Mouse (Mus musculus) liver, embryonic 14.5 days (tissue): ENCODE data around the gene Kank4. TPM values are rescaled to one million over a fixed set of nuclear protein-coding genes. Genes with fewer than 3 reads are reported as not detected.

Experiments
- ATAC-seq: fragments of 200-750 bp; cut with Nextera tagmentation; 2 replicates; pipeline ENCODE4 v1.8.0; 2017; ENCODE audit warnings: moderate number of reproducible peaks, mild to moderate bottlenecking, moderate library complexity; ENCODE audit not compliant: insufficient read depth
- DNase-seq, 3 experiments: peaks; one replicate each; pipeline ENCODE4 v3.0.0-alpha.2; 2012 to 2013; ENCODE audit warnings: low read depth in 3 of 3, low spot score in 3 of 3
- H3K27ac ChIP-seq: fragments of 300-500 bp; sonication (generic); 2 replicates; pipeline ENCODE4 v1.5.1; 2014; ENCODE audit warnings: moderate library complexity, mild to moderate bottlenecking, control low read depth, inconsistent platforms
- H3K27me3 ChIP-seq: fragments of 300-500 bp; sonication (generic); 2 replicates; pipeline ENCODE4 v1.6.1; 2014; ENCODE audit warnings: mild to moderate bottlenecking, low read length, moderate library complexity; ENCODE audit not compliant: control insufficient read depth, insufficient read depth
- H3K36me3 ChIP-seq: fragments of 300-500 bp; sonication (generic); replicated peaks from 2 replicates; pipeline ENCODE4 v1.6.1; 2014; ENCODE audit warnings: low read depth; ENCODE audit not compliant: control insufficient read depth, insufficient read depth
- H3K4me1 ChIP-seq, 2 experiments: fragments of 200-500 bp in 1 of 2; fragments of 300-500 bp in 1 of 2; sonication (generic) in 1 of 2; replicated peaks; 2 replicates each; pipeline ENCODE4 v1.6.1; 2012 to 2014; ENCODE audit warnings: antibody characterized with exemption in 1 of 2, inconsistent platforms in 1 of 2, low read length in 1 of 2; ENCODE audit not compliant: control insufficient read depth in 2 of 2, insufficient read depth in 2 of 2
- H3K4me2 ChIP-seq: fragments of 300-500 bp; sonication (generic); 2 replicates; pipeline ENCODE4 v1.6.1; 2014; ENCODE audit warnings: low read depth, mild to moderate bottlenecking, control low read depth, moderate library complexity
- H3K4me3 ChIP-seq, 2 experiments: fragments of 200-500 bp in 1 of 2; fragments of 300-500 bp in 1 of 2; sonication (generic) in 1 of 2; 2 replicates each; pipeline ENCODE4 v1.5.1; 2012 to 2014; ENCODE audit warnings: low read depth in 2 of 2, low read length in 2 of 2, mild to moderate bottlenecking in 2 of 2, control low read depth in 1 of 2, inconsistent platforms in 1 of 2, moderate library complexity in 1 of 2; ENCODE audit not compliant: insufficient read depth in 1 of 2
- H3K9ac ChIP-seq: fragments of 300-500 bp; sonication (generic); replicated peaks from 2 replicates; pipeline ENCODE4 v1.6.1; 2014; ENCODE audit warnings: mild to moderate bottlenecking, control low read depth, moderate library complexity
- H3K9me3 ChIP-seq: fragments of 300-500 bp; sonication (generic); 2 replicates; pipeline ENCODE4 v1.6.1; 2016; ENCODE audit warnings: low read length, mixed read lengths; ENCODE audit not compliant: control insufficient read depth
- CTCF ChIP-seq: IDR thresholded peaks from 2 replicates; pipeline ENCODE4 v1.5.1; 2016; ENCODE audit warnings: antibody characterized with exemption, low read depth, control low read depth
- EP300 ChIP-seq: IDR thresholded peaks from 2 replicates; pipeline ENCODE4 v1.6.1; 2016; ENCODE audit warnings: antibody characterized with exemption, low read depth
- WGBS: fragments of 180-500 bp; shearing (Covaris S2); extraction: QIAGEN DNeasy Blood & Tissue Kit; methylation state at CpG from one replicate; pipeline ENCODE4 v1.1.7; 2014; ENCODE audit not compliant: insufficient replicate concordance; 5-methylcytosine and 5-hydroxymethylcytosine counted together
- polyA plus RNA-seq, 2 experiments: library from polyadenylated mRNA; depleted of rRNA in 1 of 2; stranded (reverse) in 1 of 2; unstranded in 1 of 2; fragments of >200 nt; fragmentation: Nextera tagmentation in 1 of 2; extraction: Ambion mirVana in 1 of 2; gene quantifications; 2 replicates each; pipeline versions ENCODE4 v1.2.1 to v1.2.3; 2012 to 2014

The Kank4 gene
- polyA plus RNA-seq, 2 experiments, result 0.04 to 0.17 TPM

GRCm38 (mm10) chr4:98778219-98778618, 39.1 kb downstream of the Kank4 start:
- WGBS, result 15% methylated on average over 16 of the region's 16 CpGs
- H3K4me1 ChIP-seq, result no peaks in the 10 kb centered on the region
- H3K4me2 ChIP-seq, result no peak overlapping the region
- no peak overlapping the region for H3K4me3 ChIP-seq
- H3K9ac ChIP-seq, result no peak overlapping the region
- H3K36me3 ChIP-seq, result no peaks in the 10 kb centered on the region
- no peaks in the 10 kb centered on the region for H3K9me3 ChIP-seq
- no peak for DNase-seq
- no peak overlapping the region for H3K27ac ChIP-seq
- H3K27me3 ChIP-seq, result no peaks in the 10 kb centered on the region
- TF ChIP-seq EP300 (no peak), CTCF (no peak)
- ATAC-seq, result no peak

- TF ChIP-seq EP300 (no peak), CTCF (no peak)
- Histone ChIP-seq H3K4me3 (no peak overlapping the region), H3K4me2 (no peak overlapping the region), H3K9ac (no peak overlapping the region), H3K36me3 (no peaks in the 10 kb centered on the region), H3K27ac (no peak overlapping the region), H3K27me3 (no peaks in the 10 kb centered on the region), H3K9me3 (no peaks in the 10 kb centered on the region), H3K4me1 (no peaks in the 10 kb centered on the region)
- no peak for ATAC-seq
- WGBS, result 54% methylated on average over 6 of the region's 6 CpGs
- no peak for DNase-seq
Observed at GRCm38 (mm10) chr4:98777464-98777863, 39.9 kb downstream of the Kank4 start.

GRCm38 (mm10) chr4:98776721-98777427, 40.5 kb downstream of the Kank4 start:
- Histone ChIP-seq H3K36me3 (no peaks in the 10 kb centered on the region), H3K27me3 (no peaks in the 10 kb centered on the region), H3K9ac (no peak overlapping the region), H3K27ac (no peak overlapping the region), H3K4me2 (no peak overlapping the region), H3K4me1 (no peaks in the 10 kb centered on the region), H3K4me3 (no peak overlapping the region), H3K9me3 (no peaks in the 10 kb centered on the region)
- WGBS, result 65% methylated on average over 10 of the region's 10 CpGs
- DNase-seq (no peak), ATAC-seq (no peak)
- TF ChIP-seq EP300 (no peak), CTCF (no peak)

- Histone ChIP-seq H3K27me3 (no peaks in the 10 kb centered on the region), H3K4me1 (no peaks in the 10 kb centered on the region), H3K4me3 (no peak overlapping the region), H3K9me3 (no peaks in the 10 kb centered on the region), H3K36me3 (no peaks in the 10 kb centered on the region), H3K9ac (no peak overlapping the region), H3K4me2 (no peak overlapping the region), H3K27ac (no peak overlapping the region)
- DNase-seq (no peak), ATAC-seq (no peak)
- WGBS, result 62% methylated on average over 5 of the region's 5 CpGs
- no peak for TF ChIP-seq EP300
- TF ChIP-seq CTCF, result no peak
Observed at GRCm38 (mm10) chr4:98773785-98774184, 43.6 kb downstream of the Kank4 start.

- ATAC-seq (no peak), DNase-seq (no peak)
- Histone ChIP-seq H3K9ac (no peak overlapping the region), H3K4me3 (no peak overlapping the region), H3K4me2 (no peak overlapping the region), H3K36me3 (no peaks in the 10 kb centered on the region), H3K4me1 (no peaks in the 10 kb centered on the region), H3K27me3 (no peaks in the 10 kb centered on the region), H3K27ac (no peak overlapping the region), H3K9me3 (no peaks in the 10 kb centered on the region)
- WGBS, result 64% methylated on average over 14 of the region's 14 CpGs
- TF ChIP-seq EP300 (no peak), CTCF (no peak)
Observed at GRCm38 (mm10) chr4:98767134-98768133, 49.9 kb downstream of the Kank4 start.
